In the genomic region with DNA sequence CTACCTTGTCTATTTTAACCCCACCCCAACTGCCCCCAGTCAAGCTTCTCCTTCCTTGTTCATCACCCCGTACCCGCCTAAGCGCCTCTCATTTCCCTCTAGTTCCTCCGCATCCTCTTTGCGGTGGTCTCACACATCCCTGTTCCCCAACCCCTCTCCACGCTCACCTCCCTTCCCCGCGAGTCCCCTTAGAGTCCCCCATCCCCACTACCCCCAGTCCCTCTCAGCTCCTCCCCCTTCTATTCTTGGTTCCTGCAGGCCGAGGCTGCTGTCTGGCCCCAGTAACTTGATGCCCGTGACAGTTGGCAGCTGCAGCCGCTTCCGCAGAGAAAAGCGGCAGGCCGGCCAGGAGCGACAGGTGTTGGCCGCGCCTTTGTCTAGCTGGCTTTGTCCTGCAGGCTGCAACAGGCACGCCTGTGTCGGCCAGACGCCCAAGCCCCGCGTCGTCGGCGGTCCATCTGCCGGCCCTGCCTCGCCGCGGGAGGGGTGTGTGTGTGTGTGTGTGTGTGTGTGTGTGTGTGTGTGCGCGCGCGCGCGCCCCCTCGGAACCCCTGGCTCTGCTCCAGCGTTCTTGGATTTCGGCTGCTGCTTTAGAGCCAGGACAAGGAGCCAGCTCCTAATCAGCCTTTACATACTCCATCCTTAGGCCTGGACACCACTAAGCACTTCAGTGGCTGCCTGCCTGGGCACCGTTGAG, we compare ENCODE assay signal across 8 mouse cellular contexts. TPM values are rescaled to one million over a fixed set of nuclear protein-coding genes. Genes with fewer than 3 reads are reported as not detected.
A peak's percentile ranks its signal among the peaks of the same experiment; 100 is the strongest.
DNase-seq lines count a peak whose midpoint lies in the region; ATAC-seq and TF ChIP-seq lines count a peak whose summit lies in the region.

A gene (minus strand): TSS at position 141 of the 697 bp plus-strand sequence.

- H3K36me3 ChIP-seq in hindbrain, embryonic 15.5 days = 0 out of 2 replicates have a peak, but pooled peaks cover 6% of the 10 kb centered on the region

- no peak for TF ChIP-seq CTCF in gastrocnemius, adult 2 months (IDR thresholded peaks at IDR 0.05)

- peak within 1 kb of the TSS; percentile 94 for H3K4me2 ChIP-seq in hindbrain, embryonic 15.5 days

- H3K27ac ChIP-seq in gastrocnemius, adult 2 months = peak within 1 kb of the TSS; percentile 83
- peak within 1 kb of the TSS; percentile 91 for H3K27ac ChIP-seq in hindbrain, embryonic 15.5 days (replicated peaks)

- peak within 1 kb of the TSS; percentile 73 for H3K9ac ChIP-seq in hindbrain, embryonic 15.5 days

- no peaks in the 10 kb centered on the region for H3K9me3 ChIP-seq in hindbrain, embryonic 15.5 days

- H3K4me1 ChIP-seq in hindbrain, embryonic 15.5 days (replicated peaks) = peaks cover 35% of the 10 kb centered on the region

- intact Hi-C loops in gastrocnemius, adult 2 months (cut with DNase I) = no loop called here

- H3K4me3 ChIP-seq in gastrocnemius, adult 2 months = peak within 1 kb of the TSS; percentile 95
- peak within 1 kb of the TSS; percentile 77 for H3K4me3 ChIP-seq in hindbrain, embryonic 15.5 days

- DNase-seq in NIH3T3 (ENCODE audit: low read depth) = peak; percentile 84
- peak; percentile 89 for DNase-seq in cerebellum, adult 9-10 months
- DNase-seq in gastrocnemius, adult 2 months = peak; percentile 94
- DNase-seq in left cerebral cortex, adult 8-10 months (ENCODE audit: low spot score in 2 of 2) = peak; percentile 41 to 69
- DNase-seq in right cerebral cortex, postnatal 10 days (ENCODE audit: low spot score in 2 of 2) = peak; percentile 85 to 88
- peak; percentile 50 for DNase-seq in yolk sac, embryonic 10.5 days (ENCODE audit: low spot score)

- H3K27me3 ChIP-seq in hindbrain, embryonic 15.5 days = no peaks in the 10 kb centered on the region

- under 1% methylated on average over 39 of the region's 39 CpGs for WGBS in hindbrain, embryonic 15.5 days

- peak; percentile 66 for ATAC-seq in hindbrain, embryonic 15.5 days (ENCODE audit: low FRiP score, low read depth)
- ATAC-seq in megakaryocyte, adult 5-6 weeks (ENCODE audit: poor library complexity, severe bottlenecking) = peak; percentile 49

RNA-seq across cellular contexts. Expression of the gene that starts here (rescaled TPM):
- 1 to 10 TPM; 4.4 to 7.9 TPM for total RNA-seq in gastrocnemius, adult 2 months (2021)
- polyA plus RNA-seq in hindbrain, embryonic 15.5 days (2015; fragmentation: Nextera tagmentation; extraction: Ambion mirVana) = 172 and 212 TPM in 2 replicates
- total RNA-seq in left cerebral cortex, adult 8-10 months (2022) = 10 to 100 TPM; 17.5 to 22.3 (median 21.8) TPM
- 31.4 and 37.5 TPM in 2 replicates for total RNA-seq in megakaryocyte, adult 5-6 weeks (2015)
- 29.1 and 30.8 TPM in 2 replicates for total RNA-seq in megakaryocyte, adult 5-6 weeks (2017)

Comparison
In these comparisons a context has a peak if more than half of its experiments do, and no peak if none do; other contexts are left out.
1. Peak in every context shown above with its lines: DNase-seq, ATAC-seq, H3K4me3 ChIP-seq and H3K27ac ChIP-seq.